Mouse (Mus musculus) liver, adult (tissue): ENCODE results near the gene Fam172a.

Source experiments
- GATA4 ChIP-seq: IDR thresholded peaks from 2 replicates; pipeline ENCODE4 v1.6.1; 2014; ENCODE audit warnings: mild to moderate bottlenecking, low read length; ENCODE audit not compliant: insufficient replicate concordance

Fam172a gene

GRCm38 (mm10) chr13:78037203-78037602, 335.4 kb downstream of the Fam172a start:
- no peak for TF ChIP-seq GATA4

- no peak for TF ChIP-seq GATA4
Observed at GRCm38 (mm10) chr13:78043203-78043602, 341.4 kb downstream of the Fam172a start.

DNA sequence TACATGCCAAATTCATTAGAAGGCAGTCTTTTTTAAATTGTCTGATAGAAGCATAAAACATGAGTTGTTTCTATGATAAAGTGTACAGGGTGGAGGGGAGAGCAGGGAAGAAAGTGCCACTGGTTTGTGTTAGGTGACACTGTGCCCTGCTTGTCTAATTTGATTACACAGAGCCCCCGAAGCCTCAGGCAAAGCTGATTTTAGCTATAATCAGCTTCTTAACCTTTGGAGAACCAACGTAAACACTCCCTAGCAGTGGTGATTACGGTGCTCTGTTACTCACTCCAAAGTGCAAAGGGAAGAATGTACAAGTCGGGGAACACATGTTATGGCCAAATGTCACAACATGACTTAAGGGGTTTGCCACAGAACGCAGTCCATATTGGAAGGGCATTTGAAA, 343.3 kb downstream of the Fam172a start:
- TF ChIP-seq GATA4 = no peak

GRCm38 (mm10) chr13:78087751-78088150, 385.9 kb downstream of the Fam172a start:
- no peak for TF ChIP-seq GATA4

DNA sequence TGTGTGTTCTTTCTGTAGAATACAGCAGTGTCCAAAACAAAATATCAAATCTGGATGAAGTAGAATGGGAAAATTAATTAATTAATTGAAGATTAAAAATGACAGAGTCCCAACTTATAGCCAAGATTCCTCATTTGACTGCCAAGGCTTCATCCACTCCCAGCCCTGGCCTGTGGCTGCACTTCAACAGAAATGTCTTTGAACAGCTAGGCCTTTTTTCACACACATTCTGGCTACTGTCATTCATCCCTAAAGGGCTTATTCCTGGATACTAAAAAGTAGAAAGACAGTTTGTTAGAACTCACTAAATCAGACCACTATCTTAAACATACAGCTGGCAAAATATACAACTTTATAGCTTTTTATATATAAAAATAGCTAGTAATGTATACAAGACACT, 388.9 kb downstream of the Fam172a start:
- no peak for TF ChIP-seq GATA4

DNA sequence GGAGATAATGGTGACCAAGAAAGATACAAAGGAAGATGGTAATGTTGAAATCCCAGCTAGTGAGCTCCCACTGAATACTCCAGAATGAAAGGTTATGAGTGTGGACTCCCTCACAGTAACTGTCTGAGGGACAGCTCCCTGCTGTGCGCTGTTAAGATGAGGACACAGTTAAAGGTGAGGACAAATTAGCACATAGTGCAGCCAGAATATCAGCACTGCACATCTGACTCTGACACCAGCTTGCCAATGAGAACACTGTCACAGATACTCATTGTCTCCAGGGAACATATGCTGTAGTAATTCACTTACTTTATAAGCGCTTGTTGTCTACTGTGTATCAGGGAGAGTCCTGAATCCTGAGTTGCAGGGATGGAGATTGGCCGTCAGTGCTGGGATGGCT, 390.1 kb downstream of the Fam172a start:
- no peak for TF ChIP-seq GATA4

DNA sequence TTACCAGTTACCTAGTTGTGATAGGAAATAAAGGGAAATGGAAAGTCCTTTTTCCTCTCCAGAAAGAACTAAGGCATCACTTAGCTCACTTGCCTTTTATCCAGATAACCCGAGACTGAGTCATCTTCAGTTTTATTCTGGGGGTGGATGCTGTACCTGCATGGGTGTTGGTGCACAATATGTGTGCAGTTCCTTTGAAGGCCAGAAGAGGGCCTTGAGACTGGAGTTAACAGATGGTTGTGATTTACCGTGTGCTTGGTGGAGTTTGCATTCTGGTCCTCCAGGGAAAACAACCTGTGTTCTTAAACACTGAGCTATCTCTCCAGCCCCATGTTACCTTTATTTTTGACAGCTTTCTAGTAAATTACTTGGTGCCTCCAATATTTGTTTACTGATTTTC, 392.5 kb downstream of the Fam172a start:
- no peak for TF ChIP-seq GATA4

GRCm38 (mm10) chr13:78095071-78095973, 393.5 kb downstream of the Fam172a start:
- no peak for TF ChIP-seq GATA4

DNA sequence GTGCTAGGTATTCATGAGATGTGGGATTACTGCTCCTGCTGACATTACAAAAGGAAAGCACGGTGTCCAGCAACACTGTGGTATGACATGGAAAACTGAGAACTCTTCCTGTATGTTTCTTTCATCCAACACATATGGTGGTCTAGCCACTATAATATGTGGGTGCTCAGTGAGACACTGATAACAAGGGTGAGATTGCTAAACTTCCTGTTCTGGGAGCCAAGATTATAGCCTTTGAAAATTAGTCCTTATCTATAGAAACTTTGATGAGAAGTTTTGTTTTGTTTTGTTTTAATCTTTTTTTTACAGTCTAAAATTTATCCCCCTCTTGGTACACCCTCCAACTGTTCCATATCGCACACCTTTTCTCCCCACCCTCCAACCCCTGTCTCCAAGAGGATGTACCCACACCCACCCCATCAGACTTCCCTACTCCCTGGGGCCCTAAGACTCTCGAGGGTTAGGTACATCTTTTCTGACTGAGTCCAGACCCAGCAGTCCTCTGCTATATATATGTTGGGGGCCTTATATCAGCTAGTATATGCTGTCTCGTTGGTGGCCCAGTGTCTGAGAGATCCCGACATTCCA, 397.1 kb downstream of the Fam172a start:
- TF ChIP-seq GATA4 = no peak

DNA sequence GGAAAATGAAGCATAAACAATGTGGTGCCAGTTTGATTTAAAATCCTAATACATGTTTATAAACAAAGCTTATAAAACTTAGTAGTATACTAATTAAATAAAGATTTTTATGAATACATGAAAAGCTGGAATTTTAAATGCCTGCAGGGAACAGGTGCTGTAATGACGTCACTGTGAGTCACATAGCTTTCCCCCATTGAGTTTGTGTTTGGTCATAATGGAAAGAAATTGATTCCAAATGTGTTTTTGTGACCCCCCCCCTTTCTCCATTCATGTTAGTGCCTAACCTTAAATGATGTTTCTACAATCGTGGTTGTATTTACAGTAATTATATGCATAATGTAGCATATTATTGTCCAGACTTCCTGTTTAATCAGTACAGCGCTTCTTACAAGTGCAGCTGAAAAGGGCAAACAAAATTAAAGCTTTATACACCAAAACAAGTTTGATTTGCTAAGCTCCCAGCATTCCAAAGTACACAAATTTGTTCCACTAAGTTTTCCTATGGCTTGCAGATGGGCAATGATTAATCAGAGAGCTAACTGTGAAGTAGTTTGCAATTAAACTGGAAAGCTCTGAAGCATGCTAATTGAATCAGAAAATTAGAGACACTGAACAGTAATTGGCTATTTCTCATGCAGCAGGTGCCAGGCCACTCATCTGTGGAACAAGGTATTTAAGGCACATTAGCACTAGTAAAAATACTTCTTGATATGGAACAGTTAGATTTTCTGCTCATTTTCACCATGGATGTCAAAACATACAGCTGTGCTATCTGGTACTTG, 398.1 kb downstream of the Fam172a start:
- TF ChIP-seq GATA4 = no peak

DNA sequence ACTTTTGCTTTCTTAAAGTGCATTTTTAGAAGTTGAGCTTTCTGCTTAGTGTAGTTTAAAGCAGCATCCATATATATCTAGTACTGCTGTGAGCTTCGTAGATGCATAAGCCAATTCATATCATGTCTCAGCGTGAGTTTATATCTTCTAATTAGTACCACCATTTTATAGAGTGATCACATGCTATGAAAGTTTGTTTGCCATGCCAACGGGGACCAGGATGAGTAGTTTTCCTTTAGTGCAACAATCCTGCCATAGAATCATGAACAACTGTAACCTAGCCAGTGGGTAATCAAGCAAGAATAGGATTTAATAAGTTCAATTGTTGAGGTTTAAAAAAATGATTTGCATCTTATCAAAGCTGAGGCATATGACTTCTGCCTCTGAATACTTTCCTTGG, 398.8 kb downstream of the Fam172a start:
- no peak for TF ChIP-seq GATA4

- no peak for TF ChIP-seq GATA4
Observed at GRCm38 (mm10) chr13:78102337-78102736, 400.5 kb downstream of the Fam172a start.

DNA sequence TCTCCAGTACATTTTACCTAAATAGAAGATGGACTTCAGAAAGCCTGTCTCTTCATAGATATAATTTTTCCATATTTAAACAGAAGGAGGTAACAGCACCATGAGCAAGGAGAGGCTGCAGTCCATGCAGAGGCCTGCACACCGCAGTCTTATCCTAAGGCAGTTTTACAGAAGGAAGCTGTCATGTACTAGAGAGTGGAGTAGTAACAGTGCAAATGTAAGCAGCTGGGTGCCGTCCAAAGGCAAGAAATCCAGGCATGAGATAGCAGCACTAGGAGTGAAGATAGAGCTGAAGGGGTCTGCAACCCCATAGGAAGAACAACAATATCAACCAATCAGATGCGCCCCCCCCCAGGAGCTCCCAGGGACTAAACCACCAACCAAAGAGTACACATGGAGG, 403.0 kb downstream of the Fam172a start:
- no peak for TF ChIP-seq GATA4

DNA sequence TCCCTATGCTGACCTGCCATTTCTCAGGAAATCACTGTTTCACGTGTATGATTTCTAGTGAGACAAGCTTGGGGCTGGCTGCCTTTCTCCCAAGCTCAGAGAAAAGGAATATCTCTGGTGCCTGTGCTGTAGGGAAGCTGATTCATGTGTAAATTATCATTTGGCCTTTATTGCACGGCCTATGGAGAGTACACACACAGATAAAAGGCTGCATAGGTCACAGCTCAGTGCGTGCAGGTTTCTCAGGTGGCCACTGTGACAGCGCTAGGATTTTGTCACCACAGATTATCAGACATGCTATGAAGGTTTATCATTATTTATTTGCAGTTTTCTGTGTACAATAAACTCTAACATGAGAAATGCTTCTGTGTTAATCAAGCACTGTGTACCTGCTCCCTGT, 408.8 kb downstream of the Fam172a start:
- TF ChIP-seq GATA4 = no peak

- no peak for TF ChIP-seq GATA4
Observed at GRCm38 (mm10) chr13:78113978-78114377, 412.1 kb downstream of the Fam172a start.

DNA sequence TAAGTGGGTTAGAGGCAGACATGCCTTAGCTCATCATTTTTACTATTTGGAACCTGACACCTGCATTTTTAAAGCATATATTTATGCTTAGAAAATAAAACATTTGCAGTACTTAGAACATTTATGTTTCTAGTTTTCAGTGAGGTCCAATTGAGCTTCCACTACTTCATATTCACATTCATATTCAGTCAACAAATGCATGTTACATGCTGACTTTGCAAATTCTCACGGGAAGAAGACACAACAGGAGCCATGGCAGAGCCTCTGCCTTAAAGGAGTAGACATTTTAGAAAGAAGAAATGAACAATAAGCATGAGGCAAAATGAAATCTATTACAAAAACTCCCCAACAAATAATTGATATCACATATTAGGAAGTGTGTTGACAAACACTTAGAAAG, 416.9 kb downstream of the Fam172a start:
- TF ChIP-seq GATA4 = no peak
